Mouse (Mus musculus) layer of hippocampus, postnatal 36 days (tissue): ENCODE measurements around the gene Rhobtb3. TPM values are rescaled to one million over a fixed set of nuclear protein-coding genes. Genes with fewer than 3 reads are reported as not detected.

Experiments used
- DNase-seq, 2 experiments: peaks; one replicate each; pipeline ENCODE4 v3.0.0; 2022
- total RNA-seq, 2 experiments: library from RNA; stranded (reverse); gene quantifications; 2 replicates each; pipeline ENCODE4 v1.2.3; 2021

The Rhobtb3 gene
- 10 to 100 TPM; 16.7 to 17.7 TPM for total RNA-seq

- peak; percentile 72 to 79 for DNase-seq
These were observed at the start of gene Rhobtb3 for GRCm38 (mm10) chr13:75943189-75944043. TSS of gene Rhobtb3 (minus strand) at chr13:75943925.

- DNase-seq: no peak
These were observed 48.7 kb upstream of the Rhobtb3 start for GRCm38 (mm10) chr13:75992169-75993028.

GRCm38 (mm10) chr13:75988096-75988495 is 44.4 kb upstream of the Rhobtb3 start:
- DNase-seq: no peak

- no peak for DNase-seq
These were observed 38.2 kb upstream of the Rhobtb3 start for GRCm38 (mm10) chr13:75981901-75982300.

- no peak for DNase-seq
These were observed 32.9 kb upstream of the Rhobtb3 start for GRCm38 (mm10) chr13:75976649-75977048.

- no peak for DNase-seq
These were observed 32.5 kb upstream of the Rhobtb3 start for GRCm38 (mm10) chr13:75976218-75976617.

- DNase-seq: no peak
These were observed 31.9 kb upstream of the Rhobtb3 start for GRCm38 (mm10) chr13:75975629-75976028.

GRCm38 (mm10) chr13:75974481-75974880 is 30.8 kb upstream of the Rhobtb3 start:
- no peak for DNase-seq

GRCm38 (mm10) chr13:75966850-75967249 is 23.1 kb upstream of the Rhobtb3 start, which contains the start of gene Spata9:
TSS of gene Spata9 (plus strand) at chr13:75967150.
- no peak for DNase-seq

- DNase-seq: no peak
These were observed 11.8 kb upstream of the Rhobtb3 start for GRCm38 (mm10) chr13:75955357-75955992.

GRCm38 (mm10) chr13:75950295-75950694 is 6.6 kb upstream of the Rhobtb3 start:
- no peak for DNase-seq

GRCm38 (mm10) chr13:75944044-75944820 is 507 bp upstream of the Rhobtb3 start:
- DNase-seq: no peak

- no peak for DNase-seq
These were observed 994 bp downstream of the Rhobtb3 start for GRCm38 (mm10) chr13:75942731-75943130.

GRCm38 (mm10) chr13:75941518-75942295 is 2.0 kb downstream of the Rhobtb3 start:
- DNase-seq: no peak

- no peak for DNase-seq
These were observed 2.8 kb downstream of the Rhobtb3 start for GRCm38 (mm10) chr13:75940791-75941517.

- no peak for DNase-seq
These were observed 4.9 kb downstream of the Rhobtb3 start for GRCm38 (mm10) chr13:75938866-75939265.

- no peak for DNase-seq
These were observed 10.4 kb downstream of the Rhobtb3 start for GRCm38 (mm10) chr13:75933287-75933686.

GRCm38 (mm10) chr13:75931073-75931472 is 12.7 kb downstream of the Rhobtb3 start:
- DNase-seq: peak; percentile 53 to 64

- no peak for DNase-seq
These were observed 13.1 kb downstream of the Rhobtb3 start for GRCm38 (mm10) chr13:75930660-75931059.

- no peak for DNase-seq
These were observed 13.7 kb downstream of the Rhobtb3 start for GRCm38 (mm10) chr13:75930023-75930422.
